Mouse (Mus musculus) ES-Bruce4 (cell line): ENCODE data around the gene Flcn. TPM values are rescaled to one million over a fixed set of nuclear protein-coding genes. Genes with fewer than 3 reads are reported as not detected.
"Not testable (repeated sequence)": the region's sequence is repeated elsewhere in the genome, so short reads cannot be mapped to it uniquely, and the experiment has no call there.

Experiments
- H3K27ac ChIP-seq: 2 replicates; pipeline ENCODE4 v1.5.1; 2012; ENCODE audit warnings: low read length, inconsistent platforms; ENCODE audit not compliant: insufficient read depth
- H3K27me3 ChIP-seq: 2 replicates; pipeline ENCODE4 v1.6.1; 2012; ENCODE audit warnings: mild to moderate bottlenecking, low read length, inconsistent platforms; ENCODE audit not compliant: control insufficient read depth, poor library complexity, insufficient read depth, severe bottlenecking
- H3K36me3 ChIP-seq: 2 replicates; pipeline ENCODE4 v1.6.1; 2012; ENCODE audit warnings: inconsistent platforms, mild to moderate bottlenecking, low read length, moderate library complexity; ENCODE audit not compliant: control insufficient read depth, poor library complexity, insufficient read depth, severe bottlenecking
- H3K4me1 ChIP-seq: one replicate; pipeline ENCODE4 v1.8.1; 2011; ENCODE audit warnings: low read length; ENCODE audit not compliant: control insufficient read depth, insufficient read depth
- H3K4me3 ChIP-seq: 2 replicates; pipeline ENCODE4 v1.5.1; 2011; ENCODE audit warnings: low read depth, mild to moderate bottlenecking, low read length
- H3K9ac ChIP-seq: 2 replicates; pipeline ENCODE4 v1.6.1; 2012; ENCODE audit warnings: low read depth, mild to moderate bottlenecking, inconsistent platforms; ENCODE audit not compliant: poor library complexity, severe bottlenecking
- H3K9me3 ChIP-seq: replicated peaks from 2 replicates; pipeline ENCODE4 v1.6.1; 2012; ENCODE audit warnings: mild to moderate bottlenecking, low read length, inconsistent platforms; ENCODE audit not compliant: control insufficient read depth, poor library complexity, insufficient read depth, severe bottlenecking
- CTCF ChIP-seq: IDR thresholded peaks from one replicate; pipeline ENCODE4 v1.8.1; 2011; ENCODE audit warnings: low read depth, low read length
- EP300 ChIP-seq: IDR thresholded peaks from 2 replicates; pipeline ENCODE4 v1.6.1; 2011; ENCODE audit warnings: low read depth, low read length; ENCODE audit not compliant: insufficient read depth
- POLR2A ChIP-seq: IDR thresholded peaks from one replicate; pipeline ENCODE4 v1.8.1; 2011; ENCODE audit warnings: low read length; ENCODE audit not compliant: insufficient read depth
- polyA plus RNA-seq: library from polyadenylated mRNA; stranded (reverse); fragments of >200 nt; gene quantifications from 2 replicates; pipeline ENCODE4 v1.2.4, GENCODE M21; 2011; ENCODE audit warnings: low read depth; ENCODE audit not compliant: missing spikeins, insufficient read depth, insufficient read length

Flcn gene
- polyA plus RNA-seq, 1 experiment: 17.8 TPM

GRCm38 (mm10) chr11:59839459-59840126 is 29.8 kb upstream of the Flcn start, which contains the start of gene Cops3:
TSS of gene Cops3 (minus strand) at chr11:59839838.
- H3K27ac ChIP-seq: peak within 1 kb of the TSS; percentile 30; the same call in 1 of the 2 replicates
- no peaks in the 10 kb centered on the region for H3K9me3 ChIP-seq
- H3K27me3 ChIP-seq: no peaks in the 10 kb centered on the region
- H3K36me3 ChIP-seq: peaks cover 12% of the 10 kb centered on the region
- no peaks in the 10 kb centered on the region for H3K4me1 ChIP-seq
- TF ChIP-seq POLR2A (peak; percentile 25), CTCF (no peak)
- H3K9ac ChIP-seq: peak within 1 kb of the TSS; percentile 48
- peak within 1 kb of the TSS; percentile 78 for H3K4me3 ChIP-seq

- H3K4me3 ChIP-seq: peak within 1 kb of the TSS; percentile 78
- no peaks in the 10 kb centered on the region for H3K27me3 ChIP-seq
- no peaks in the 10 kb centered on the region for H3K9me3 ChIP-seq
- H3K36me3 ChIP-seq: peaks cover 14% of the 10 kb centered on the region
- TF ChIP-seq EP300 (no peak), POLR2A (no peak), CTCF (no peak)
- H3K9ac ChIP-seq: peak within 1 kb of the TSS; percentile 48
- no peaks in the 10 kb centered on the region for H3K4me1 ChIP-seq
- peak within 1 kb of the TSS; percentile 30; the same call in 1 of the 2 replicates for H3K27ac ChIP-seq
Measured at GRCm38 (mm10) chr11:59839008-59839458, 29.2 kb upstream of the Flcn start, which contains the start of gene Nt5m. TSS of gene Nt5m (plus strand) at chr11:59839447.

GRCm38 (mm10) chr11:59838426-59838825 is 28.6 kb upstream of the Flcn start:
- Histone ChIP-seq H3K27me3 (no peaks in the 10 kb centered on the region), H3K36me3 (peaks cover 18% of the 10 kb centered on the region), H3K4me3 (no peak overlapping the region; the same call in 1 of the 2 replicates), H3K9me3 (no peaks in the 10 kb centered on the region), H3K27ac (no peak overlapping the region), H3K9ac (peak overlapping the region; percentile 48), H3K4me1 (no peaks in the 10 kb centered on the region)
- TF ChIP-seq CTCF: no peak
- no peak for TF ChIP-seq POLR2A
- no peak for TF ChIP-seq EP300

- peaks cover 23% of the 10 kb centered on the region for H3K36me3 ChIP-seq
- H3K9ac ChIP-seq: not testable (repeated sequence)
Measured at GRCm38 (mm10) chr11:59837789-59838188, 28.0 kb upstream of the Flcn start.

GRCm38 (mm10) chr11:59821625-59822024 is 11.8 kb upstream of the Flcn start:
- peaks cover 79% of the 10 kb centered on the region for H3K36me3 ChIP-seq

More at GRCm38 (mm10) chr11:59837789-59838188, 28.0 kb upstream of the Flcn start:
- H3K27ac ChIP-seq, H3K4me3 ChIP-seq, H3K27me3 ChIP-seq, H3K4me1 ChIP-seq, H3K9me3 ChIP-seq: not testable (repeated sequence)

GRCm38 (mm10) chr11:59817916-59818315 is 8.1 kb upstream of the Flcn start:
- TF ChIP-seq POLR2A (no peak), EP300 (no peak), CTCF (no peak)
- H3K9me3 ChIP-seq: no peaks in the 10 kb centered on the region
- no peak overlapping the region for H3K4me3 ChIP-seq
- H3K27ac ChIP-seq: no peak overlapping the region
- no peaks in the 10 kb centered on the region for H3K27me3 ChIP-seq
- peaks cover 6% of the 10 kb centered on the region for H3K4me1 ChIP-seq
- no peak overlapping the region for H3K9ac ChIP-seq
- H3K36me3 ChIP-seq: peaks cover 48% of the 10 kb centered on the region

More at GRCm38 (mm10) chr11:59821625-59822024, 11.8 kb upstream of the Flcn start:
- Histone ChIP-seq H3K4me3 (no peak overlapping the region), H3K9ac (no peak overlapping the region), H3K9me3 (no peaks in the 10 kb centered on the region), H3K4me1 (peaks cover 2% of the 10 kb centered on the region), H3K27ac (0 out of 2 replicates have a peak overlapping the region, but pooled peaks have one; percentile 23), H3K27me3 (no peaks in the 10 kb centered on the region)
- no peak for TF ChIP-seq EP300
- no peak for TF ChIP-seq POLR2A
- no peak for TF ChIP-seq CTCF
